Mouse (Mus musculus) ES-Bruce4 (cell line): ENCODE results near the gene Cep63.

Experiments used
- CTCF ChIP-seq: IDR thresholded peaks from one replicate; pipeline ENCODE4 v1.8.1; 2011; ENCODE audit warnings: low read depth, low read length
- EP300 ChIP-seq: IDR thresholded peaks from 2 replicates; pipeline ENCODE4 v1.6.1; 2011; ENCODE audit warnings: low read depth, low read length; ENCODE audit not compliant: insufficient read depth
- POLR2A ChIP-seq: IDR thresholded peaks from one replicate; pipeline ENCODE4 v1.8.1; 2011; ENCODE audit warnings: low read length; ENCODE audit not compliant: insufficient read depth

DNA sequence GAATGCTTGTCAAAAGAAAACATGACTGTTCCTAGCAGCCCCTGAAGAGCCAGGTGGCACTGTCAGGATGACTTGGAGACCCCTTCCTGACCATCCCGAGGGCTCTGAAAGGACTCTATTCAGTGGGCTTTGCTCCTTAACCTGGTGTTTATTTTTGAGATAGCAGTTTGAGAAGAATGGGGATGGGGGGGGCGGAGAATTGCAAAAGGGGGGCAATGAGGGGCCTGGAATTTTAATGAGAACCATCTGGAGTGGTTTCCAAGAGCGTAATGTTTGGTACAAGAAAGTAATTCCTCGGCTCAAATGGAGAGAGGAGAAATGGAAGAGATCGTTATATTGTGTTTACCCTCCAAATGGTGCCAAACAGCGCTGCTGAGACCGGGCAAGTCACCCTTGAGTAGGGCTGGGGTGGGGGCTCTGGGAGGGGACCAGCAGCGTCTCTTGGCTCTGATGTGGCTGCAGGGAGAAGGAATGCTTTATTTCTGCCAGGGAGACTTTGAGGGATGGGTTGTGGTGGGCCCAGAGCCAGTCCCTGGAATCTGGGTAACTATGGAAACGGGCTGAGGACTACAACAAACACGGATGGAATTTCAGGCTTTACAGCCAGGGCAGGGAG lies 17.3 kb upstream of the Cep63 start:
- TF ChIP-seq CTCF (no peak), POLR2A (no peak), EP300 (no peak)
